7 mouse cellular contexts compared by ENCODE assay signal in genomic region chr13:97006784-97007183, GRCm38 (mm10). TPM values are rescaled to one million over a fixed set of nuclear protein-coding genes. Genes with fewer than 3 reads are reported as not detected.
A peak's percentile ranks its signal among the peaks of the same experiment; 100 is the strongest.
DNase-seq lines count a peak whose midpoint lies in the region; ATAC-seq and TF ChIP-seq lines count a peak whose summit lies in the region.

No protein-coding gene starts in this region.

- no peaks in the 10 kb centered on the region for H3K9me3 ChIP-seq in kidney, postnatal 0 days (replicated peaks; ENCODE audit: low read length)
- H3K9me3 ChIP-seq in forebrain, embryonic 16.5 days (ENCODE audit: control insufficient read depth, low read length): no peaks in the 10 kb centered on the region
- no peaks in the 10 kb centered on the region for H3K9me3 ChIP-seq in liver, postnatal 0 days (ENCODE audit: low read length)
- H3K9me3 ChIP-seq in stomach, embryonic 16.5 days (replicated peaks; ENCODE audit: control insufficient read depth, low read length): no peaks in the 10 kb centered on the region

- DNase-seq in kidney, postnatal 0 days (ENCODE audit: low spot score): no peak
- no peak for DNase-seq in kidney, adult 11 months
- DNase-seq in liver, postnatal 0 days: no peak
- DNase-seq in Muller cell, postnatal 12 days (ENCODE audit: inconsistent ontology term): no peak
- no peak for DNase-seq in cerebellum, adult 18-20 months

- H3K27ac ChIP-seq in kidney, postnatal 0 days: no peak overlapping the region
- H3K27ac ChIP-seq in forebrain, embryonic 16.5 days (ENCODE audit: low read length): no peak overlapping the region
- no peak overlapping the region for H3K27ac ChIP-seq in liver, postnatal 0 days (ENCODE audit: low read depth)
- no peak overlapping the region for H3K27ac ChIP-seq in stomach, embryonic 16.5 days (ENCODE audit: low read length)

- 45% methylated on average over 2 of the region's 2 CpGs for WGBS in kidney, postnatal 0 days
- 53% methylated on average over 2 of the region's 2 CpGs for WGBS in forebrain, embryonic 16.5 days
- 40% methylated on average over 2 of the region's 2 CpGs for WGBS in liver, postnatal 0 days (ENCODE audit: insufficient replicate concordance)
- WGBS in stomach, embryonic 16.5 days: 40% methylated on average over 2 of the region's 2 CpGs

- no peaks in the 10 kb centered on the region for H3K27me3 ChIP-seq in kidney, postnatal 0 days (ENCODE audit: insufficient read depth, low read length)
- H3K27me3 ChIP-seq in forebrain, embryonic 16.5 days (replicated peaks; ENCODE audit: control insufficient read depth, insufficient read depth, low read length): no peaks in the 10 kb centered on the region
- no peaks in the 10 kb centered on the region for H3K27me3 ChIP-seq in liver, postnatal 0 days (ENCODE audit: insufficient read depth, low read length)
- no peaks in the 10 kb centered on the region for H3K27me3 ChIP-seq in stomach, embryonic 16.5 days (ENCODE audit: control insufficient read depth, insufficient read depth, low read length)

- no peak overlapping the region for H3K4me3 ChIP-seq in kidney, postnatal 0 days (replicated peaks; ENCODE audit: low read depth, low read length)
- H3K4me3 ChIP-seq in forebrain, embryonic 16.5 days (replicated peaks; ENCODE audit: low read length): no peak overlapping the region
- peak overlapping the region; percentile 56 for H3K4me3 ChIP-seq in liver, postnatal 0 days (ENCODE audit: low read depth, low read length)
- no peak overlapping the region for H3K4me3 ChIP-seq in stomach, embryonic 16.5 days (replicated peaks; ENCODE audit: low read length)

- no peaks in the 10 kb centered on the region for H3K36me3 ChIP-seq in kidney, postnatal 0 days (ENCODE audit: insufficient read depth, low read length)
- H3K36me3 ChIP-seq in forebrain, embryonic 16.5 days (ENCODE audit: control insufficient read depth, insufficient read depth): no peaks in the 10 kb centered on the region
- H3K36me3 ChIP-seq in liver, postnatal 0 days (replicated peaks; ENCODE audit: insufficient read depth, low read length): no peaks in the 10 kb centered on the region
- H3K36me3 ChIP-seq in stomach, embryonic 16.5 days (ENCODE audit: control insufficient read depth, insufficient read depth, low read length): no peaks in the 10 kb centered on the region

- no peak for TF ChIP-seq CTCF in kidney, postnatal 0 days (IDR thresholded peaks at IDR 0.05; ENCODE audit: low read depth)
- no peak for TF ChIP-seq CTCF in liver, postnatal 0 days (IDR thresholded peaks at IDR 0.05; ENCODE audit: low read depth)

- no peaks in the 10 kb centered on the region for H3K4me1 ChIP-seq in kidney, postnatal 0 days (replicated peaks; ENCODE audit: insufficient read depth, low read length)
- H3K4me1 ChIP-seq in forebrain, embryonic 16.5 days (replicated peaks; ENCODE audit: control insufficient read depth, insufficient read depth, low read length): peaks cover 11% of the 10 kb centered on the region
- H3K4me1 ChIP-seq in liver, postnatal 0 days (ENCODE audit: insufficient read depth): peaks cover 13% of the 10 kb centered on the region; the same call in 1 of the 2 replicates
- H3K4me1 ChIP-seq in stomach, embryonic 16.5 days (ENCODE audit: control insufficient read depth, insufficient read depth, low read length): peaks cover 3% of the 10 kb centered on the region; the same call in 1 of the 2 replicates

- TF ChIP-seq EP300 in liver, postnatal 0 days (IDR thresholded peaks at IDR 0.05; ENCODE audit: low read depth): no peak

- ATAC-seq in kidney, postnatal 0 days (replicated peaks; ENCODE audit: low FRiP score, low read depth): peak; percentile 31; the same call in 1 of the 2 replicates
- ATAC-seq in forebrain, embryonic 16.5 days: no peak
- ATAC-seq in liver, postnatal 0 days: no peak
- ATAC-seq in stomach, embryonic 16.5 days (ENCODE audit: insufficient read depth, low FRiP score): no peak

- H3K4me2 ChIP-seq in kidney, postnatal 0 days (ENCODE audit: low read length): peak overlapping the region; percentile 86
- peak overlapping the region; percentile 91 for H3K4me2 ChIP-seq in forebrain, embryonic 16.5 days (ENCODE audit: low read length)
- H3K4me2 ChIP-seq in liver, postnatal 0 days (ENCODE audit: low read depth, low read length): peak overlapping the region; percentile 97
- peak overlapping the region; percentile 75 for H3K4me2 ChIP-seq in stomach, embryonic 16.5 days (ENCODE audit: low read depth, low read length)

- H3K9ac ChIP-seq in kidney, postnatal 0 days (ENCODE audit: low read depth, low read length): no peak overlapping the region; the same call in 1 of the 2 replicates
- H3K9ac ChIP-seq in forebrain, embryonic 16.5 days (replicated peaks; ENCODE audit: low read depth, low read length): no peak overlapping the region
- 0 out of 2 replicates have a peak overlapping the region, but pooled peaks have one; percentile 5 for H3K9ac ChIP-seq in liver, postnatal 0 days (replicated peaks)
- no peak overlapping the region for H3K9ac ChIP-seq in stomach, embryonic 16.5 days (ENCODE audit: low read length)

RNA-seq across cellular contexts. Expression of gene 1700029F12Rik, which starts 27.4 kb away (rescaled TPM):
- not detected in 2 replicates for polyA plus RNA-seq in kidney, postnatal 0 days (2015; fragmentation: Nextera tagmentation; extraction: Ambion mirVana)
- polyA plus RNA-seq in forebrain, embryonic 16.5 days (2015; fragmentation: Nextera tagmentation; extraction: Ambion mirVana): not detected in 2 replicates
- polyA plus RNA-seq in liver, postnatal 0 days (2015; fragmentation: Nextera tagmentation; extraction: Ambion mirVana): not detected in 2 replicates
- polyA plus RNA-seq in stomach, embryonic 16.5 days (2015; fragmentation: Nextera tagmentation; extraction: Ambion mirVana): not detected in 2 replicates
